Mouse (Mus musculus): ENCODE data around the gene Bcas3. TPM values are rescaled to one million over a fixed set of nuclear protein-coding genes. Genes with fewer than 3 reads are reported as not detected.

Gene Bcas3
- polyA plus RNA-seq, 1 experiment, result 37.8 TPM

GRCm38 (mm10) chr11:85516724-85517123 is 163.8 kb downstream of the Bcas3 start:
- H3K4me3 ChIP-seq (ENCODE audit: low read depth, low read length), result no peak overlapping the region
- no peak overlapping the region for H3K27ac ChIP-seq (ENCODE audit: insufficient read depth, low read length)
- no peaks in the 10 kb centered on the region for H3K9me3 ChIP-seq (replicated peaks; ENCODE audit: control insufficient read depth, insufficient read depth, low read length, poor library complexity, severe bottlenecking)
- no peak overlapping the region for H3K9ac ChIP-seq (ENCODE audit: low read depth, poor library complexity, severe bottlenecking)
- H3K27me3 ChIP-seq (ENCODE audit: control insufficient read depth, insufficient read depth, low read length, poor library complexity, severe bottlenecking), result no peaks in the 10 kb centered on the region
- H3K36me3 ChIP-seq (ENCODE audit: control insufficient read depth, insufficient read depth, low read length, poor library complexity, severe bottlenecking), result no peaks in the 10 kb centered on the region
- no peak for TF ChIP-seq CTCF (IDR thresholded peaks at IDR 0.05; ENCODE audit: low read depth, low read length)
- no peak for TF ChIP-seq POLR2A (IDR thresholded peaks at IDR 0.05; ENCODE audit: insufficient read depth, low read length)
- no peak for TF ChIP-seq EP300 (IDR thresholded peaks at IDR 0.05; ENCODE audit: insufficient read depth, low read depth, low read length)
- no peaks in the 10 kb centered on the region for H3K4me1 ChIP-seq (ENCODE audit: control insufficient read depth, insufficient read depth, low read length)

GRCm38 (mm10) chr11:85518025-85518756 is 165.2 kb downstream of the Bcas3 start:
- no peaks in the 10 kb centered on the region for H3K4me1 ChIP-seq (ENCODE audit: control insufficient read depth, insufficient read depth, low read length)
- H3K27me3 ChIP-seq (ENCODE audit: control insufficient read depth, insufficient read depth, low read length, poor library complexity, severe bottlenecking), result no peaks in the 10 kb centered on the region
- no peaks in the 10 kb centered on the region for H3K9me3 ChIP-seq (replicated peaks; ENCODE audit: control insufficient read depth, insufficient read depth, low read length, poor library complexity, severe bottlenecking)
- TF ChIP-seq EP300 (IDR thresholded peaks at IDR 0.05; ENCODE audit: insufficient read depth, low read depth, low read length) (no peak), CTCF (IDR thresholded peaks at IDR 0.05; ENCODE audit: low read depth, low read length) (peak; percentile 2)
- H3K9ac ChIP-seq (ENCODE audit: low read depth, poor library complexity, severe bottlenecking), result no peak overlapping the region
- no peaks in the 10 kb centered on the region for H3K36me3 ChIP-seq (ENCODE audit: control insufficient read depth, insufficient read depth, low read length, poor library complexity, severe bottlenecking)
- H3K27ac ChIP-seq (ENCODE audit: insufficient read depth, low read length), result no peak overlapping the region
- no peak overlapping the region for H3K4me3 ChIP-seq (ENCODE audit: low read depth, low read length)

- Histone ChIP-seq H3K4me3 (ENCODE audit: low read depth, low read length) (no peak overlapping the region), H3K9me3 (replicated peaks; ENCODE audit: control insufficient read depth, insufficient read depth, low read length, poor library complexity, severe bottlenecking) (no peaks in the 10 kb centered on the region), H3K27ac (ENCODE audit: insufficient read depth, low read length) (no peak overlapping the region), H3K36me3 (ENCODE audit: control insufficient read depth, insufficient read depth, low read length, poor library complexity, severe bottlenecking) (no peaks in the 10 kb centered on the region), H3K9ac (ENCODE audit: low read depth, poor library complexity, severe bottlenecking) (no peak overlapping the region), H3K27me3 (ENCODE audit: control insufficient read depth, insufficient read depth, low read length, poor library complexity, severe bottlenecking) (no peaks in the 10 kb centered on the region), H3K4me1 (ENCODE audit: control insufficient read depth, insufficient read depth, low read length) (peaks cover 5% of the 10 kb centered on the region)
- no peak for TF ChIP-seq CTCF (IDR thresholded peaks at IDR 0.05; ENCODE audit: low read depth, low read length)
- no peak for TF ChIP-seq EP300 (IDR thresholded peaks at IDR 0.05; ENCODE audit: insufficient read depth, low read depth, low read length)
- TF ChIP-seq POLR2A (IDR thresholded peaks at IDR 0.05; ENCODE audit: insufficient read depth, low read length), result no peak
Observed at GRCm38 (mm10) chr11:85520236-85520635, 167.3 kb downstream of the Bcas3 start.

- H3K4me3 ChIP-seq (ENCODE audit: low read depth, low read length), result no peak overlapping the region
- H3K36me3 ChIP-seq (ENCODE audit: control insufficient read depth, insufficient read depth, low read length, poor library complexity, severe bottlenecking), result no peaks in the 10 kb centered on the region
- no peak overlapping the region for H3K9ac ChIP-seq (ENCODE audit: low read depth, poor library complexity, severe bottlenecking)
- TF ChIP-seq CTCF (IDR thresholded peaks at IDR 0.05; ENCODE audit: low read depth, low read length) (no peak), POLR2A (IDR thresholded peaks at IDR 0.05; ENCODE audit: insufficient read depth, low read length) (no peak), EP300 (IDR thresholded peaks at IDR 0.05; ENCODE audit: insufficient read depth, low read depth, low read length) (no peak)
- no peaks in the 10 kb centered on the region for H3K9me3 ChIP-seq (replicated peaks; ENCODE audit: control insufficient read depth, insufficient read depth, low read length, poor library complexity, severe bottlenecking)
- H3K27me3 ChIP-seq (ENCODE audit: control insufficient read depth, insufficient read depth, low read length, poor library complexity, severe bottlenecking), result no peaks in the 10 kb centered on the region
- no peak overlapping the region for H3K27ac ChIP-seq (ENCODE audit: insufficient read depth, low read length)
- peaks cover 5% of the 10 kb centered on the region for H3K4me1 ChIP-seq (ENCODE audit: control insufficient read depth, insufficient read depth, low read length)
Observed at GRCm38 (mm10) chr11:85520996-85521395, 168.0 kb downstream of the Bcas3 start.

- peaks cover 5% of the 10 kb centered on the region for H3K4me1 ChIP-seq (ENCODE audit: control insufficient read depth, insufficient read depth, low read length)
- H3K27me3 ChIP-seq (ENCODE audit: control insufficient read depth, insufficient read depth, low read length, poor library complexity, severe bottlenecking), result no peaks in the 10 kb centered on the region
- no peak overlapping the region for H3K27ac ChIP-seq (ENCODE audit: insufficient read depth, low read length)
- no peak for TF ChIP-seq POLR2A (IDR thresholded peaks at IDR 0.05; ENCODE audit: insufficient read depth, low read length)
- no peak for TF ChIP-seq EP300 (IDR thresholded peaks at IDR 0.05; ENCODE audit: insufficient read depth, low read depth, low read length)
- TF ChIP-seq CTCF (IDR thresholded peaks at IDR 0.05; ENCODE audit: low read depth, low read length), result no peak
- H3K36me3 ChIP-seq (ENCODE audit: control insufficient read depth, insufficient read depth, low read length, poor library complexity, severe bottlenecking), result no peaks in the 10 kb centered on the region
- H3K9ac ChIP-seq (ENCODE audit: low read depth, poor library complexity, severe bottlenecking), result no peak overlapping the region
- H3K9me3 ChIP-seq (replicated peaks; ENCODE audit: control insufficient read depth, insufficient read depth, low read length, poor library complexity, severe bottlenecking), result no peaks in the 10 kb centered on the region
- no peak overlapping the region for H3K4me3 ChIP-seq (ENCODE audit: low read depth, low read length)
Observed at GRCm38 (mm10) chr11:85523646-85524045, 170.7 kb downstream of the Bcas3 start.

- Histone ChIP-seq H3K4me3 (ENCODE audit: low read depth, low read length) (no peak overlapping the region), H3K4me1 (ENCODE audit: control insufficient read depth, insufficient read depth, low read length) (peaks cover 5% of the 10 kb centered on the region), H3K27me3 (ENCODE audit: control insufficient read depth, insufficient read depth, low read length, poor library complexity, severe bottlenecking) (no peaks in the 10 kb centered on the region), H3K27ac (ENCODE audit: insufficient read depth, low read length) (no peak overlapping the region), H3K36me3 (ENCODE audit: control insufficient read depth, insufficient read depth, low read length, poor library complexity, severe bottlenecking) (no peaks in the 10 kb centered on the region), H3K9ac (ENCODE audit: low read depth, poor library complexity, severe bottlenecking) (no peak overlapping the region), H3K9me3 (replicated peaks; ENCODE audit: control insufficient read depth, insufficient read depth, low read length, poor library complexity, severe bottlenecking) (no peaks in the 10 kb centered on the region)
- TF ChIP-seq POLR2A (IDR thresholded peaks at IDR 0.05; ENCODE audit: insufficient read depth, low read length) (no peak), EP300 (IDR thresholded peaks at IDR 0.05; ENCODE audit: insufficient read depth, low read depth, low read length) (no peak), CTCF (IDR thresholded peaks at IDR 0.05; ENCODE audit: low read depth, low read length) (no peak)
Observed at GRCm38 (mm10) chr11:85524186-85524585, 171.2 kb downstream of the Bcas3 start.
